Mouse (Mus musculus) liver, postnatal 0 days (tissue): ENCODE measurements around the gene Aftph. TPM values are rescaled to one million over a fixed set of nuclear protein-coding genes. Genes with fewer than 3 reads are reported as not detected.

ENCODE experiments used
- ATAC-seq: fragments of 200-750 bp; cut with Nextera tagmentation; 2 replicates; pipeline ENCODE4 v1.8.0; 2017; ENCODE audit warnings: mild to moderate bottlenecking, moderate library complexity
- DNase-seq: peaks from one replicate; pipeline ENCODE4 v3.0.0-alpha.2; 2016
- H3K27ac ChIP-seq: fragments of 300-500 bp; sonication (generic); 2 replicates; pipeline ENCODE4 v1.5.1; 2014; ENCODE audit warnings: antibody characterized with exemption, moderate library complexity, mild to moderate bottlenecking, low read depth
- H3K27me3 ChIP-seq: fragments of 300-500 bp; sonication (generic); 2 replicates; pipeline ENCODE4 v1.6.1; 2014; ENCODE audit warnings: low read length, control low read depth, mixed read lengths; ENCODE audit not compliant: insufficient read depth
- H3K36me3 ChIP-seq: fragments of 300-500 bp; sonication (generic); replicated peaks from 2 replicates; pipeline ENCODE4 v1.6.1; 2014; ENCODE audit warnings: mild to moderate bottlenecking, control low read depth, low read length, moderate library complexity, mixed read lengths; ENCODE audit not compliant: insufficient read depth
- H3K4me1 ChIP-seq: fragments of 300-500 bp; sonication (generic); 2 replicates; pipeline ENCODE4 v1.6.1; 2014; ENCODE audit warnings: antibody characterized with exemption, mild to moderate bottlenecking, control low read depth; ENCODE audit not compliant: insufficient read depth
- H3K4me2 ChIP-seq: fragments of 300-500 bp; sonication (generic); 2 replicates; pipeline ENCODE4 v1.6.1; 2014; ENCODE audit warnings: low read depth, mild to moderate bottlenecking, low read length, moderate library complexity, mixed read lengths
- H3K4me3 ChIP-seq: fragments of 300-500 bp; sonication (generic); 2 replicates; pipeline ENCODE4 v1.5.1; 2014; ENCODE audit warnings: low read depth, low read length
- H3K9ac ChIP-seq: fragments of 300-500 bp; sonication (generic); replicated peaks from 2 replicates; pipeline ENCODE4 v1.6.1; 2014; ENCODE audit warnings: mild to moderate bottlenecking, moderate library complexity
- H3K9me3 ChIP-seq: fragments of 300-500 bp; sonication (generic); 2 replicates; pipeline ENCODE4 v1.6.1; 2016; ENCODE audit warnings: mild to moderate bottlenecking, control low read depth, low read length, mixed read lengths
- CTCF ChIP-seq: sonication (generic); IDR thresholded peaks from 2 replicates; pipeline ENCODE4 v1.5.1; 2016; ENCODE audit warnings: antibody characterized with exemption, low read depth
- EP300 ChIP-seq: IDR thresholded peaks from 2 replicates; pipeline ENCODE4 v1.6.1; 2016; ENCODE audit warnings: antibody characterized with exemption, low read depth, mild to moderate bottlenecking
- WGBS: fragments of 180-500 bp; shearing (Covaris S2); extraction: QIAGEN DNeasy Blood & Tissue Kit; methylation state at CpG from one replicate; pipeline ENCODE4 v1.1.7; 2014; ENCODE audit not compliant: insufficient replicate concordance; 5-methylcytosine and 5-hydroxymethylcytosine counted together
- polyA plus RNA-seq: library from polyadenylated mRNA; unstranded; fragments of >200 nt; fragmentation: Nextera tagmentation; extraction: Ambion mirVana; gene quantifications from 2 replicates; pipeline ENCODE4 v1.2.1, GENCODE M21; 2015

Aftph gene
- polyA plus RNA-seq, 1 experiment from 2014 or later = 10.7 TPM

DNA sequence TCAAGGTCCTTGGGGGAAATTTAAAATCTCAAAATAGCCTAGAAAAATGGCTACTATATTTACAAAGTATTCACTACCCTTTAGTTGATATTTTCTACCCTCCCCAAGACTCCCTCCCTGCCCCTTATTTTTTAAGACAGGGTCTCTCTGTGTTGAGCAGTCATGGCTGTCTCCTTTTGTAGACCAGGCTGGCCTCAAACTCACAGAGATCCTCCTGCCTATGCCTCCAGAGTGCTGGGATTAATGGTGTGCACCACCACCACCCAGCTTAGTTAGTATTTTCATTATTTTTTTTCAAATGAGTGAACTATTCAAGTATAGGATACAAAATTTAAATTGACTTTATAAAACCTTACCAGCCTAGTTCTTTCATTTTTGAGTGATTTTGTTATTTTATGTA is 104.3 kb downstream of the Aftph start:
- TF ChIP-seq CTCF (no peak), EP300 (no peak)
- Histone ChIP-seq H3K9me3 (no peaks in the 10 kb centered on the region), H3K4me1 (peaks cover 44% of the 10 kb centered on the region), H3K4me3 (no peak overlapping the region), H3K27ac (peak overlapping the region; percentile 86; the same call in 1 of the 2 replicates), H3K27me3 (no peaks in the 10 kb centered on the region), H3K4me2 (peak overlapping the region; percentile 69; the same call in 1 of the 2 replicates), H3K36me3 (no peaks in the 10 kb centered on the region), H3K9ac (no peak overlapping the region)
- ATAC-seq (no peak), DNase-seq (no peak)

DNA sequence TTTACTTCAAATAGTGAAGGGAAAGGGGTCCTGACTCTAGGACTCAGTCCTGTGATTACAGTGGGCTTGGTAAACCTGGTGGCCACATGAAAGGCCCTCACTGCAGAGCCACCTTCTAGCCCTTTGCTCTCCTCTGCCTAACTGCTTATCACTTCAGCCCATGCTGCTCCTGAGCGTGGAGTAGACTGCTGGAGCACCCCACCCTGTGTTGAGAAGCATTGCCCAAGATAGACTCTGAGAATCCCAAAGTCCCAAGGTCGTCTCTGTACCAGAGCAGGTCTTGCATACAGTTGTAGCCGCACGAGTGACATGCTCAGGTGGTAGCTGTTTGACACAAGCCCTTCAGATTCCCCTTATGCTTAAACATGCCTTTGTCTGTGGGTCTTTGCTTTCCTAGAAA is 105.3 kb downstream of the Aftph start:
- peak overlapping the region; percentile 86 for H3K27ac ChIP-seq
- WGBS = 30% methylated on average over 4 of the region's 4 CpGs
- peak overlapping the region; percentile 39 for H3K9ac ChIP-seq
- H3K36me3 ChIP-seq = no peaks in the 10 kb centered on the region
- peak overlapping the region; percentile 69 for H3K4me2 ChIP-seq
- no peaks in the 10 kb centered on the region for H3K9me3 ChIP-seq
- DNase-seq (peak; percentile 58), ATAC-seq (peak; percentile 36)
- H3K4me3 ChIP-seq = peak overlapping the region; percentile 96
- peaks cover 42% of the 10 kb centered on the region for H3K4me1 ChIP-seq
- no peaks in the 10 kb centered on the region for H3K27me3 ChIP-seq
- TF ChIP-seq CTCF (0 out of 2 replicates have a peak, but pooled peaks have one; percentile 19), EP300 (peak; percentile 70; the same call in 1 of the 2 replicates)

DNA sequence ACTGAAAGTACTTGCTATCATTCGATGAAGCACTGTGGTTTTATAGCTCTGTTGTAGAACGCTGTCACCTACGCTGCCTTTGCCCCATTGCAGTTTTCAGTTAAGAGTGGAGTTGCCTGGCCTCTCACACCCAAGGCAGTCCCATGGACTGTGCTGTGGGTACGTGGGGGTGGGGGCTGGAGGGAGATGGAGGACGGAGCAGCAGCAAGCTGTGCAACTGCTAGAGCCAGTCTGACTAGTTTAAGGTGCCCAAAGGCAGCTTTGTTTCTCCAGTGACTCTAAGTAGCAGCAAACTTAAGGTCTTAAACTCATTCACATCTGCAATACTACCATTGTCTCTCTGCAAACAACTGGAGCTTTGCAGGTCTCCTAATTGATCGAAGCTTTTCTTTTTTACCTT is 105.7 kb downstream of the Aftph start:
- ATAC-seq (no peak), DNase-seq (no peak)
- Histone ChIP-seq H3K4me1 (peaks cover 42% of the 10 kb centered on the region), H3K9ac (peak overlapping the region; percentile 39), H3K4me3 (peak overlapping the region; percentile 96), H3K4me2 (peak overlapping the region; percentile 69), H3K27ac (peak overlapping the region; percentile 86), H3K36me3 (no peaks in the 10 kb centered on the region), H3K9me3 (no peaks in the 10 kb centered on the region), H3K27me3 (no peaks in the 10 kb centered on the region)
- TF ChIP-seq EP300 (no peak), CTCF (no peak)
- WGBS = 35% methylated on average over 6 of the region's 6 CpGs

Other genes starting within 250 kb of the Aftph start
- gene Sertad2, start 198.3 kb downstream of the Aftph start, polyA plus RNA-seq = 24.0 and 28.2 TPM in 2 replicates
- 14.9 and 15.3 TPM in 2 replicates for gene Lgalsl, start 89.5 kb upstream of the Aftph start, polyA plus RNA-seq